Mouse (Mus musculus) testis, adult 2 months (tissue): Measurements from ENCODE around the gene Efl1.

ENCODE experiments used
- CTCF ChIP-seq: fragments of 200-500 bp; IDR thresholded peaks from 2 replicates; pipeline ENCODE4 v1.5.1; 2012; ENCODE audit warnings: low read depth, mild to moderate bottlenecking, inconsistent platforms, low read length, moderate library complexity; ENCODE audit not compliant: control insufficient read depth, insufficient read depth, insufficient replicate concordance
- POLR2A ChIP-seq: fragments of 200-500 bp; IDR thresholded peaks from 2 replicates; pipeline ENCODE4 v1.6.1; 2012; ENCODE audit warnings: low read depth, mild to moderate bottlenecking, inconsistent platforms, low read length, moderate library complexity; ENCODE audit not compliant: control insufficient read depth

DNA sequence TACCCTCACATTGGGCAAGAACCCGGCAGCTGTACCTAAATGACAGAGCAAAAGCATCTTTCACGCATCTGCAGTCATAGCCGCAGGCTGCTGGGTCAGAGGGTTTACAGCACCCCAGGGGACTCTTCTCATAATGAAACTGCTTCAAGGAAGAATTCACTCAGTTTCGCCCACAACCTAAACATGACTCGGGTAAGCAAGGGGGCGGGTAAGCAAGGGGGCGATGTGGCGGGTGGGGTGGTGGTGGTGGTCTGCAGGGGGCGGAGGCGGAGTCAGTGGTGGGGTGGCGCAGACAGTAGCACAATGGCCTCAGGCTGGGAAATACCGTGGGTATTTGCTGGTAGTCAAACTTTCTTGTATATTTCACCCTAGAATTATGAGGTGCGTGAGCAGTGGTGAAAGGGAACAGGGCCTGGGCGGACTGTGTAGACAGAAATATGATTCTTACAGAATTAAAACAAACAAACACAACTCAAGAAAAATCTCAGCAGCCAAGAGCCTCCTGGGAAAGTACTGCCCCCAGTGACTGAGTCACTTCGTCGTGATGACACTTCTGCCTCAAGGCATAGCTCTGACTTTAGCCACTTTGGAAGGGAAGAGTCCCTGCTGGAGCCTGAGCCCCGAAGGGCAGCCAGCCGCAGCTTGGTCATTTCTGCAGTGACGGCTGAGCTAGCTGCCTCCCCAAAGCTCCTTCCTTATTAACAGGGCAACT is 162.9 kb downstream of the Efl1 start:
- no peak for TF ChIP-seq CTCF
- TF ChIP-seq POLR2A = no peak
